Mouse (Mus musculus): ENCODE measurements around the gene Vps13c.

Vps13c gene

GRCm38 (mm10) chr9:67830411-67831358 is 9.5 kb upstream of the Vps13c start:
- no peak for DNase-seq (ENCODE audit: extremely low read depth, insufficient read length, low spot score)

DNA sequence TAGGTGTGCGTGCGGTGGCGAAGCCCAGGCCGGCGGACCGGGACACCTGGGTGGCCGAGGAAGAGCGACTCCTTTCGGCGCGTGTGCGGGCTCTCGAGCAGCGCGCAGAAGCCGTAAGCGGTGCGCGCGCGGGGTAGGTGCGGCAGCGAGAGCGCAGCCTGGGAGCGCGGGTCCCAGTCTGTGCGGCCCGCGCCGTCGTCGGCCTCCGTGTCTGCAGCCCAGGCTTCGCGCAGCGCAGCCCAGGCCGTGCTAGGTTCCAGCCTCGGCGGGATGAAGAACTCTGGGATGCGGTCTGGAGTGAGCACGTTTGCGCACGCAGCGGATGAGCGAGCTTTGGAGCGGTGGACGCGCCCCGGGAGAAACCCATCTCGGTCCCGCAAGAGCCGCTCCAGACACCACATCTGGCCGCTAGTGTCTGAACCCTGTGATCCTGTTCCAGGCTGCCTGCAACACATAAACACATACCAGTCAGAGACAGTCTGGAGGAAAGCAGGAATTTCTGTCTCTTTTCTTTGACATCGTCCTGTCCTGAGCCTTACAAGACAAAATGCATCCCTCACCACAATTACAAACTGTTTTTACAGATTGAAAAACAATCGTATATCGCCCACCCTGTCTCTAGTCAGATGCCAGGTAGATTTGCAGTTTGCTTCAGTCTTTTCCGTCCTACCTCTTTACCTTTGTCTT is 8.7 kb upstream of the Vps13c start:
- DNase-seq (ENCODE audit: extremely low read depth, insufficient read length, low spot score), result no peak

- no peak for DNase-seq (ENCODE audit: extremely low read depth, insufficient read length, low spot score)
These were observed 8.1 kb upstream of the Vps13c start, which contains the start of gene C2cd4a for GRCm38 (mm10) chr9:67832046-67832605. C2cd4a (minus strand) TSS chr9:67832330.

- DNase-seq (ENCODE audit: extremely low read depth, insufficient read length, low spot score), result no peak
These were observed 5.7 kb upstream of the Vps13c start for GRCm38 (mm10) chr9:67834535-67834934.

DNA sequence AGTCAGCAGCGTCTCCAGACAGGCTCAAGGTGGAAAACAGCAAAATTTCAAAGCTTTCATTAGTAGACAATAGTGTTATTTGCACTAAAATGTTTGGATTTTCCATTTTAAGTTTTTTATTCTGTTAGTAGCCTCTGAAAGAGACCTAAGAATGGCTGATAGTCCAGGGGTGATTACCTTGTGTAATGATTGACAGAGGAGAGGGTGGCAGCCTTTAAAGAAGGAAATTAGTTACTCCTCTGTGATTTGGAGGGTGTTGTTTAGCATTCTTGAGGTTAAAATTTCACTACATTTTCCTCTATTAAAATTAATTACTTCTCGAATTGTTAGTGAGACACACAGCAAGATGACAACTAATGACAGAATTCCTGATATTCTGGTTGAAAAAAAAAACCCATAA is 2.9 kb upstream of the Vps13c start:
- DNase-seq (ENCODE audit: extremely low read depth, insufficient read length, low spot score), result no peak

DNA sequence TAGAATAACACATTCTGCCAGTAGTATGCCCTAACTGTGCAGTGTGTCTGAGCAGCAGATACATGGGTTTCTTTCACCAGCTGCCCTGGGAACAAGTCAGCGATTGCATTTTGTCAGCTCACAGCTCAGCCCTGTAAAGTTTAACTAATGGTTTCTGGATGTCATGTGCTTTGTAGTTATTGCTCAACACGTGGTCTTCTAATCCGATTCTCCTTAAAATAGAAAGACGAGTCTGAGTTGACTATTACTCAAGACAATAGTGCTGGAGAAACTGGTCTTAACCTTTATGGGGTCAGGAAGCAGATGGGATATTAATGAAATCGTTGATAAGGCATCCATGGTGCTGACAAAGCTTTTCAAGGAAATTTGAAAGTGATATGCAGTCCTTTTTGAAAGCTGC is 2.6 kb downstream of the Vps13c start:
- no peak for DNase-seq (ENCODE audit: extremely low read depth, insufficient read length, low spot score)

DNA sequence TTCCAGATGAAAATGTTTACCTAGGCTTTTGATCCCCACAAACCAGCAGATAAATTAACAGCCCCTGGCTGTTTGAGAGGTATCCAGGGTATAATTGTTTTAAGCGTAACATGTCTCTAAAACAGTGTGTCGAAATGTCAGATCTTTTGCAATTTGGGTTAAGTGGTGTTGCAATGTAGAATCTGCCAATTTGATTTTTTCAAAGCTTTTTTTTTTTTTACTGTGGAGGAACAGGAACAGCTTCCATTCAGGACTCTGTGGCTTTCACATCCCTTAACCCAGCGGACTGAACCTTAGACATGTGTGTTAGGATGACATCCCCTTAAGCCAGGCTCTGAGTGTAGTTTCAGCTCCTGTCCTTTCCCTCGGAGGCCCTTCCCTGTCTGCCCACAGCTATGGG is 4.8 kb downstream of the Vps13c start:
- DNase-seq (ENCODE audit: extremely low read depth, insufficient read length, low spot score), result no peak

GRCm38 (mm10) chr9:67845648-67846047 is 5.5 kb downstream of the Vps13c start:
- no peak for DNase-seq (ENCODE audit: extremely low read depth, insufficient read length, low spot score)

DNA sequence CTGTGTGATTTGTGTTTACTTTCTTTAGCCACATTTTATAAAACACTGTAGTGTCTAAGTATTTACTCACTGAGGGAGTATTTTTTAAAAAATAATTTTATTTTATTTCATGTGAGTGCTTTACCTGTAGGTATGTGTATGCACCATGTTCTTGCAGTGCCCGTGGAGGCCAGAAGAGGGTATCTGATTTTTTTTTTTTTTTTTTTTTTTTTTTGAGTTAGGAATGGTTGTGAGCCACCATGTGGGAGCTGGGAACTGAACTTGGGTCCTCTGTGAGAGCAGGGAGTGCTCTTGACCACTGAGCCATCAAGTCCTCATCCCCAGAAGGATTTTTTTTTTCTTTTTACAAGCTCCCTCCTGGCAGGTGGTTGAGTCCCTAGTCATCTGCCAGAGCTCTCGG is 5.9 kb downstream of the Vps13c start:
- no peak for DNase-seq (ENCODE audit: extremely low read depth, insufficient read length, low spot score)

DNA sequence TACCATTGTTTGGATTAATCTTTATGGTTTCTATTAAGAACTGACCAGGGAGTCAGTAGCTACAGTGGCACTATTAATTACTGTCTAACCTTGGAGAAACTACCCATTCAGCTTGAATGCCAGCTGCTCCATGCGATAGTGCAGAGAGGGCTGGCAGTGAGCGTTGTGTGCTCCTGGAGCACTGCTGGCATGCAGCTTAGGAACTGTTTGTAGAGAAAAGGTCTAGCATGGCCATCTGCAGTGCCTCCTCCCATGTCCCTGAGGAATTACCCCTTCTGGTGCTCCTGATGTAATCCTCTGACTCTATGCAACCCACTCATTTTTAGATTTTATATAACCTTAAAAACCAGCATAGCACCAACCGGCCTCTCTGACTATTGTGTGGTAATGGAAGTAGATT is 7.4 kb downstream of the Vps13c start:
- DNase-seq (ENCODE audit: extremely low read depth, insufficient read length, low spot score), result no peak

GRCm38 (mm10) chr9:67849397-67849796 is 9.2 kb downstream of the Vps13c start:
- DNase-seq (ENCODE audit: extremely low read depth, insufficient read length, low spot score), result no peak

GRCm38 (mm10) chr9:67849846-67850245 is 9.7 kb downstream of the Vps13c start:
- no peak for DNase-seq (ENCODE audit: extremely low read depth, insufficient read length, low spot score)

- no peak for DNase-seq (ENCODE audit: extremely low read depth, insufficient read length, low spot score)
These were observed 11.0 kb downstream of the Vps13c start for GRCm38 (mm10) chr9:67851150-67851549.

GRCm38 (mm10) chr9:67860273-67860672 is 20.1 kb downstream of the Vps13c start:
- DNase-seq (ENCODE audit: extremely low read depth, insufficient read length, low spot score), result no peak

- no peak for DNase-seq (ENCODE audit: extremely low read depth, insufficient read length, low spot score)
These were observed 23.1 kb downstream of the Vps13c start for GRCm38 (mm10) chr9:67863332-67863731.

- no peak for DNase-seq (ENCODE audit: extremely low read depth, insufficient read length, low spot score)
These were observed 23.8 kb downstream of the Vps13c start for GRCm38 (mm10) chr9:67864011-67864410.

DNA sequence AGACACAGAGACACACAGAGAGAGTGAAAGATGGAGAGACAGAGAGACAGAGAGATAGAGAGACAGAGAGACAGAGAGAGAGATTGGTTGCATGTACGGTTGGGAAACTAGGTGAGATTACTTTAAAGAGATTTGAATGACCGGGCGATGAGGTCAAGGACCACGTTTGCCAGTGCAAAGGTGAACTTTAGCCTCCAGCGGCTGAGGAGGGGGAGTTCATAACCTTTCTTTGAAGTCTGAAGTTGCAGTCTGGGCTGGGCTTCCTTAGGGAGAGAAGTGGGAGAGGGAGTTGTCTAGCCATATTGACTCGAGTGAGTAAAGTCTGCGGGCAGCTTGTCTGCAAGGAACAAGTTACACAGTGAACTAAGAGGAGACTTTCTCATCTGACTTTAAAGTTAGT is 25.2 kb downstream of the Vps13c start:
- DNase-seq (ENCODE audit: extremely low read depth, insufficient read length, low spot score), result no peak

DNA sequence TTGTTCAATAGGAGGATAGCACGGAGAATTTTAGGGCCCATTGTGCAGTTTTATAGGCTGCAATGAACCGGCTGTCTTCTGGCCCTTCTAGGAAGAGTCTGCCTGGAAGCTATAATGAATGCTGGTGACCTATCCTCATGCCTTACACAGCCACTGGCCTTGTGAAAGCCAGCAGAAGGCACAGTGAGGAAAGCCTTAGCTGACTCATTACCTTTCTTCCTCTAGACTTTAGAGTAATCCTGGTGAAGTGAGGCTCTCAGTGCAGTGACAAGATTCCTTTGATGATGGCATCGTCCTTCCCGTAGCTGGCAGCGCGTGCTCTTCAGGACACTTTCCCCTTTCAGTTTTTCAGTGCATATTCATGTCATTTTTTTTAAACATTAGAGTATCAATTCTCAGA is 27.2 kb downstream of the Vps13c start:
- no peak for DNase-seq (ENCODE audit: extremely low read depth, insufficient read length, low spot score)

DNA sequence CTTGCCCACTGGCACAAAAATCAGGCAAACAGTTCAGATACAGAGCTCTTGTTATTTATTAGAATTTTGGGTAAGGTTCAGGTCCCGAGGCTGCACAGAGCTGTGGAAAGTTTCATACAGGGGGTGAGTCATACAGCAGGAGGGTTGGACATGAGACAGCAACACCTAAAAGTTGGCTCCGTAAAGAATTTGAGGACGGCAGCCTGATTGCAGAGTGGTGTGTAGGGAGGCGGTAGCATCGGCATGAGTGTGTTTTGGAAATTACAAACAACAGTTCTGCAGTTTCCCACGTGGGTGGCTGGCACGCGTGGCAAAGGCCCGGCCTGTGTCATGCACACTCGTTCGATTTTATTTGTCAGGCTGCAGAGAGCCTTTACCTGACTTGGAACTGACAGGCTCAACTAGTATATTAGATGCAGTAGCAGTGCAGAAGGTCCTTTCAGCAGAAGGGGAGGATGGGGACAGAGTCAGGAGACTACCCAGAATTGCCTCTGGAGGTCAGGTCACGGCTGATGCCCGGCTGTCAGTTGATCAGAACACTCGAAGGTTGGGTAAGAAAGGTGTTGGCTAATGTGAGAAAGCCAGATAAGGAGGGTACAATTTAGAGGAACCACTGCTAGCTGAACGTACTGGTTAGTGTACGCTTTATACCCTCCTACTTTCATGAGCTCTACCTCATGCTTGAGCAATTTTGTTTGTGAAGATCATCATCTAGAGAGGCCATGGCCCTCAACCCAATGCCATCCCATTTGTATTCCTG is 29.7 kb downstream of the Vps13c start:
- DNase-seq (ENCODE audit: extremely low read depth, insufficient read length, low spot score), result peak; percentile 39

GRCm38 (mm10) chr9:67874522-67875222 is 34.5 kb downstream of the Vps13c start:
- DNase-seq (ENCODE audit: extremely low read depth, insufficient read length, low spot score), result no peak

Data from 3134 (cell line).